Mouse (Mus musculus): ENCODE results near the gene 1700092M07Rik. TPM values are rescaled to one million over a fixed set of nuclear protein-coding genes. Genes with fewer than 3 reads are reported as not detected.

Gene 1700092M07Rik
- total RNA-seq, 1 experiment = 8.9 TPM

DNA sequence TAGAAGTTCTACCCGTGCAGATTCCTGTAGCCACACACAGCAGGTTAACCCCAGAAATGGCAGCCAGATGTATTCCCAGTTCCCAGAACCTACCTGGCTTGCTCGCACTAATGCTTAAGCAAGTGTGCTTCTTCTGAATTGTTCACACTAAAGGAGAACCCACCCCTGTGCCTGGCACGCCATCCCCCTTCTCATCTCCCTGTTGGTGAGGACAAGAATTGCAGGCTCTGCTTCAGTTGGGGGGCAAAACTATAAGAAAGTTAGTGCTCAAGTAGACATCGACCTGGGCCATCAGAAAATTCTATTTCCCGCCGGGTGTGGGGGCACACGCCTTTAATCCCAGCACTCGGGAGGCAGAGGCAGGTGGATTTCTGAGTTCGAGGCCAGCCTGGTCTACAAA is 40.9 kb upstream of the 1700092M07Rik start:
- in situ Hi-C loops (cut with MboI; ENCODE audit: low sequenced_read_pairs in 2 of 2, unreplicated experiment in 2 of 2) = no loop called here
- no peaks in the 10 kb centered on the region for H3K36me3 ChIP-seq (ENCODE audit: control insufficient read depth, insufficient read depth, low read length, poor library complexity, severe bottlenecking)
- H3K4me3 ChIP-seq (ENCODE audit: insufficient read depth in 1 of 2, low read depth in 1 of 2, low read length in 2 of 2, poor library complexity in 1 of 2, severe bottlenecking in 1 of 2) = no peak overlapping the region
- TF ChIP-seq CHD2 (IDR thresholded peaks at IDR 0.05; ENCODE audit: low read depth, low read length) (no peak), MAFK (IDR thresholded peaks at IDR 0.05; ENCODE audit: insufficient read depth, low read depth, low read length) (no peak), ZNF384 (IDR thresholded peaks at IDR 0.05; ENCODE audit: low read depth, low read length) (no peak), HCFC1 (IDR thresholded peaks at IDR 0.05; ENCODE audit: borderline replicate concordance, insufficient read depth, low read length) (no peak)
- H3K9ac ChIP-seq (ENCODE audit: insufficient read depth, low read depth, low read length, poor library complexity, severe bottlenecking) = no peak overlapping the region
- H3K27ac ChIP-seq (ENCODE audit: insufficient read depth, low read depth, low read length, poor library complexity, severe bottlenecking) = no peak overlapping the region
- peaks cover 2 to 22% of the 10 kb centered on the region in 2 experiments for H3K4me1 ChIP-seq (ENCODE audit: control insufficient read depth in 2 of 2, insufficient read depth in 2 of 2, low read length in 2 of 2, poor library complexity in 1 of 2)
- DNase-seq (ENCODE audit: low read depth, low spot score) = no peak
- H3K9me3 ChIP-seq (ENCODE audit: control insufficient read depth, insufficient read depth, low read depth, low read length) = no peaks in the 10 kb centered on the region

DNA sequence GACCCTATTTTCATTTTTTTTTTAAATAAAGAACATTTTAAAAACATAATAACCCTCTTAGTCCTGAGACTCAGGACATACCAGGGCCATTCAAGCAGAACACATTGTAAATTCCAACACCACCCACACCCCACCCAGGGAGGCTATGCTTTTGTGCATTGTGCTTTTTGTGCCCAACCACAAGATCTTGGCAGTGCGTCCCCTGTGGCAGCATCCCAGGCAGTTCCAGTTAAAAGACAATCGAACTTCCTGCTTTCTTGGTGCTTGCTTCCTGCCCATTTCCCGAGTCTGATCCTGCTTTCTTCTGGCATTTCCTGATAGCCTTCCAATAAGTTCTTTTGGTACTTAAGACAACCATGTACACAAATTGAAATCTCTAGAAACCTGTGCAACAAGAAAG is 38.1 kb upstream of the 1700092M07Rik start:
- in situ Hi-C loops (cut with MboI; ENCODE audit: low sequenced_read_pairs in 2 of 2, unreplicated experiment in 2 of 2) = no loop called here
- no peak for DNase-seq (ENCODE audit: low read depth, low spot score)

GRCm38 (mm10) chr19:8703571-8703970 is 36.9 kb upstream of the 1700092M07Rik start:
- TF ChIP-seq ZNF384 (IDR thresholded peaks at IDR 0.05; ENCODE audit: low read depth, low read length) = no peak
- no peak for TF ChIP-seq MAFK (IDR thresholded peaks at IDR 0.05; ENCODE audit: insufficient read depth, low read depth, low read length)
- TF ChIP-seq HCFC1 (IDR thresholded peaks at IDR 0.05; ENCODE audit: borderline replicate concordance, insufficient read depth, low read length) = no peak
- TF ChIP-seq ZC3H11A (IDR thresholded peaks at IDR 0.05; ENCODE audit: borderline replicate concordance, low read depth, low read length) = no peak
- no peak for TF ChIP-seq CHD2 (IDR thresholded peaks at IDR 0.05; ENCODE audit: low read depth, low read length)
- peaks cover 2 to 22% of the 10 kb centered on the region in 2 experiments for H3K4me1 ChIP-seq (ENCODE audit: control insufficient read depth in 2 of 2, insufficient read depth in 2 of 2, low read length in 2 of 2, poor library complexity in 1 of 2)
- no peak overlapping the region; the same call in 1 of the 2 replicates for H3K27ac ChIP-seq (ENCODE audit: insufficient read depth, low read depth, low read length, poor library complexity, severe bottlenecking)
- DNase-seq (ENCODE audit: low read depth, low spot score) = no peak
- no peak overlapping the region for H3K4me3 ChIP-seq (ENCODE audit: insufficient read depth in 1 of 2, low read depth in 1 of 2, low read length in 2 of 2, poor library complexity in 1 of 2, severe bottlenecking in 1 of 2)
- in situ Hi-C loops (cut with MboI; ENCODE audit: low sequenced_read_pairs in 2 of 2, unreplicated experiment in 2 of 2) = no loop called here
- no peak overlapping the region; the same call in 1 of the 2 replicates for H3K9ac ChIP-seq (ENCODE audit: insufficient read depth, low read depth, low read length, poor library complexity, severe bottlenecking)
- peaks cover 20% of the 10 kb centered on the region for H3K36me3 ChIP-seq (ENCODE audit: control insufficient read depth, insufficient read depth, low read length, poor library complexity, severe bottlenecking)
- H3K9me3 ChIP-seq (ENCODE audit: control insufficient read depth, insufficient read depth, low read depth, low read length) = no peaks in the 10 kb centered on the region

More for the DNA sequence above, 38.1 kb upstream of the 1700092M07Rik start:
- TF ChIP-seq ZC3H11A (IDR thresholded peaks at IDR 0.05; ENCODE audit: borderline replicate concordance, low read depth, low read length) (no peak), HCFC1 (IDR thresholded peaks at IDR 0.05; ENCODE audit: borderline replicate concordance, insufficient read depth, low read length) (no peak), ZNF384 (IDR thresholded peaks at IDR 0.05; ENCODE audit: low read depth, low read length) (no peak), MAFK (IDR thresholded peaks at IDR 0.05; ENCODE audit: insufficient read depth, low read depth, low read length) (no peak), CHD2 (IDR thresholded peaks at IDR 0.05; ENCODE audit: low read depth, low read length) (no peak)
- no peak overlapping the region; the same call in 1 of the 2 replicates for H3K27ac ChIP-seq (ENCODE audit: insufficient read depth, low read depth, low read length, poor library complexity, severe bottlenecking)
- no peak overlapping the region for H3K9ac ChIP-seq (ENCODE audit: insufficient read depth, low read depth, low read length, poor library complexity, severe bottlenecking)
- H3K4me1 ChIP-seq (ENCODE audit: control insufficient read depth in 2 of 2, insufficient read depth in 2 of 2, low read length in 2 of 2, poor library complexity in 1 of 2) = peaks cover 2 to 18% of the 10 kb centered on the region in 2 experiments
- no peak overlapping the region for H3K4me3 ChIP-seq (ENCODE audit: insufficient read depth in 1 of 2, low read depth in 1 of 2, low read length in 2 of 2, poor library complexity in 1 of 2, severe bottlenecking in 1 of 2)
- H3K9me3 ChIP-seq (ENCODE audit: control insufficient read depth, insufficient read depth, low read depth, low read length) = no peaks in the 10 kb centered on the region
- peaks cover 8% of the 10 kb centered on the region for H3K36me3 ChIP-seq (ENCODE audit: control insufficient read depth, insufficient read depth, low read length, poor library complexity, severe bottlenecking)

DNA sequence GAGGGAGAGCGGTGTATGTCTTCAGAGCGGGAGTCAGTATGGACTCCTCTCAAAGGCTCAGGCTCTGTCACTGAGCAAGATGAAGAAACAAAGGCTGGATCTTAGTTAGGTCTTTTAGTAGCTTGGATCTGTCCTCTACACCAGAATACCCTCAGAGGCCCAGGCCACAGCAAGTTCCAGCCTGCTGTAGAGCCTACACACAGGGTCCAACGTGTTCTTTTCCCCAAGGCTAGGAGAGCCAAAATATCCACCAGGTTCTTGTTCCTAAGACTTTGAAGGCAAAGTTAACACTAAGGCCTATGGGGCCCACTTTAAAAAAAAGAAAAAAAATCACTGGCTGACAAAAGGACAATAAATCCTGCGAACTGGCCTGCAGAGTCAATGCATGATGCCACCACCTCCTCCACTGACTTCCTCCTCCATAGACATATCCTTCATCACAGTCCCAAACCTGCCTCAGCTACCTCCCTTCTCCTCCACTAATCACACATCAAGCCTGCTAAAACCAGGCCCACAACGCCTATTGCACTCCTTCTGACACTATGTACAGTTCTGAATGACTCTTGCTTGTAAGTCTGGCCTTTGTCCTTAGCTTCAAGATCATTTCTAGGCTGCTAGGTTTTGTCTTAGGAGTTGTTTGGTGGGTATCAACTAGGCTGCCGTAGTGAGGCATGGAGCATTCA is 35.4 kb upstream of the 1700092M07Rik start:
- peaks cover 35% of the 10 kb centered on the region for H3K36me3 ChIP-seq (ENCODE audit: control insufficient read depth, insufficient read depth, low read length, poor library complexity, severe bottlenecking)
- H3K9me3 ChIP-seq (ENCODE audit: control insufficient read depth, insufficient read depth, low read depth, low read length) = no peaks in the 10 kb centered on the region
- in situ Hi-C loops (cut with MboI; ENCODE audit: low sequenced_read_pairs in 2 of 2, unreplicated experiment in 2 of 2) = no loop called here
- no peak overlapping the region for H3K4me3 ChIP-seq (ENCODE audit: insufficient read depth in 1 of 2, low read depth in 1 of 2, low read length in 2 of 2, poor library complexity in 1 of 2, severe bottlenecking in 1 of 2)
- no peak overlapping the region for H3K9ac ChIP-seq (ENCODE audit: insufficient read depth, low read depth, low read length, poor library complexity, severe bottlenecking)
- peaks cover 2 to 22% of the 10 kb centered on the region in 2 experiments for H3K4me1 ChIP-seq (ENCODE audit: control insufficient read depth in 2 of 2, insufficient read depth in 2 of 2, low read length in 2 of 2, poor library complexity in 1 of 2)
- no peak overlapping the region for H3K27ac ChIP-seq (ENCODE audit: insufficient read depth, low read depth, low read length, poor library complexity, severe bottlenecking)
- no peak for TF ChIP-seq HCFC1 (IDR thresholded peaks at IDR 0.05; ENCODE audit: borderline replicate concordance, insufficient read depth, low read length)
- no peak for TF ChIP-seq MAFK (IDR thresholded peaks at IDR 0.05; ENCODE audit: insufficient read depth, low read depth, low read length)
- no peak for DNase-seq (ENCODE audit: low read depth, low spot score)
